Mouse (Mus musculus) intestine, embryonic 15.5 days (tissue): ENCODE data around the gene Bcl2. TPM values are rescaled to one million over a fixed set of nuclear protein-coding genes. Genes with fewer than 3 reads are reported as not detected.
A peak's percentile ranks its signal among the peaks of the same experiment; 100 is the strongest.

Experiments
- ATAC-seq: fragments of 200-750 bp; cut with Nextera tagmentation; 2 replicates; pipeline ENCODE4 v1.8.0; 2017; ENCODE audit warnings: moderate TSS enrichment, moderate library complexity
- H3K27ac ChIP-seq: fragments of 300-500 bp; sonication (generic); 2 replicates; pipeline ENCODE4 v1.5.1; 2015; ENCODE audit warnings: mild to moderate bottlenecking, inconsistent platforms
- H3K27me3 ChIP-seq: fragments of 300-500 bp; sonication (generic); replicated peaks from 2 replicates; pipeline ENCODE4 v1.6.1; 2015; ENCODE audit warnings: inconsistent platforms
- H3K36me3 ChIP-seq: fragments of 300-500 bp; sonication (generic); 2 replicates; pipeline ENCODE4 v1.6.1; 2015; ENCODE audit warnings: inconsistent platforms
- H3K4me1 ChIP-seq: fragments of 300-500 bp; sonication (generic); replicated peaks from 2 replicates; pipeline ENCODE4 v1.6.1; 2015; ENCODE audit warnings: inconsistent platforms
- H3K4me2 ChIP-seq: fragments of 300-500 bp; sonication (generic); replicated peaks from 2 replicates; pipeline ENCODE4 v1.6.1; 2015; ENCODE audit warnings: mild to moderate bottlenecking, inconsistent platforms
- H3K4me3 ChIP-seq: fragments of 300-500 bp; sonication (generic); replicated peaks from 2 replicates; pipeline ENCODE4 v1.5.1; 2015; ENCODE audit warnings: inconsistent platforms
- H3K9ac ChIP-seq: fragments of 300-500 bp; sonication (generic); 2 replicates; pipeline ENCODE4 v1.6.1; 2015; ENCODE audit warnings: inconsistent platforms
- H3K9me3 ChIP-seq: fragments of 300-500 bp; sonication (generic); 2 replicates; pipeline ENCODE4 v1.6.1; 2016; ENCODE audit warnings: inconsistent platforms
- WGBS: fragments of 180-500 bp; shearing (Covaris S2); methylation state at CpG from one replicate; pipeline ENCODE4 v1.1.7; 2015; 5-methylcytosine and 5-hydroxymethylcytosine counted together
- polyA plus RNA-seq: library from polyadenylated mRNA; unstranded; fragments of >200 nt; fragmentation: Nextera tagmentation; extraction: Ambion mirVana; gene quantifications from 2 replicates; pipeline ENCODE4 v1.2.1, GENCODE M21; 2015

Bcl2 gene
- polyA plus RNA-seq, 1 experiment from 2014 or later: 13.2 TPM

DNA sequence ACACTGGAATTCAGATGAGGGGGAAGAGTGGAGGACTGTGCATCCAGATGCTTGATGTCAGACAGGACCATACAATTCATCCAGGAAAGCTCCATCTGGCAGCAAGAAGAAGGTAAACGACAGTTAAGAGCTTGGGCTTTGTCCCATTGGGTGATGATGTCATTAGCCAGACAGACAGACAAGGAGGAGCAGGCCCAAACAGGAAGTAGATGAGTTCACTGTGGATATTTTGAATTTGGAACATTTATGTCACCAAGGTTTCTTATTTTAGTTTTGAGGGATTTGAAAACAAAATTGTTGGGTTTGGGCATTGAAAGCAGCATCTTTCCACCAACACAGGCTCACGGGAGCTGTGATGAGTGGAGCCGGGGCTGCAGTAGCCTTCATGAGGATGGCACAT, 29.5 kb downstream of the Bcl2 start:
- Histone ChIP-seq H3K36me3 (no peaks in the 10 kb centered on the region; the same call in 1 of the 2 replicates), H3K9me3 (no peaks in the 10 kb centered on the region), H3K27me3 (no peaks in the 10 kb centered on the region), H3K27ac (no peak overlapping the region), H3K4me2 (no peak overlapping the region), H3K4me1 (no peaks in the 10 kb centered on the region), H3K9ac (no peak overlapping the region), H3K4me3 (no peak overlapping the region)
- WGBS: 65% methylated on average over 3 of the region's 3 CpGs
- ATAC-seq: no peak

DNA sequence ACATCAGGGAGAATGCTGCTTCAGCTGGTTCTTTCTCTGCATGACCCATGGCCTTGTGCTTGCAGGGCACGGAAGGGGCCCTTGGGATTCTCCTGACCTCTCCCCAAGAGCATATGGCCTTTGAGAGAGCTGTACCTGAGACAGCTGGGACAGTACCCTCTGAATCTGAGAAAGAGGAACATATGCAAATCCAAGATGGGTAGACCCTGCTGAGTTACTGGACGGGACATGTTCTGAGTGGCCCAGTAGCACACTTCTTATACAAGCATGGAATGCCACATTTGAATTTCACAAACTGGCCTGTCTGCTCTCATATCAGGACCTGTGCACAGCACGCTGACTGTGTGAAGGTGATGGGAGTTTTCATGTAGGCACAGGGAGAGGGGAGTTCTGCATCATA, 31.2 kb downstream of the Bcl2 start:
- WGBS: 83% methylated on average over 3 of the region's 3 CpGs
- H3K27me3 ChIP-seq: no peaks in the 10 kb centered on the region
- ATAC-seq: no peak

DNA sequence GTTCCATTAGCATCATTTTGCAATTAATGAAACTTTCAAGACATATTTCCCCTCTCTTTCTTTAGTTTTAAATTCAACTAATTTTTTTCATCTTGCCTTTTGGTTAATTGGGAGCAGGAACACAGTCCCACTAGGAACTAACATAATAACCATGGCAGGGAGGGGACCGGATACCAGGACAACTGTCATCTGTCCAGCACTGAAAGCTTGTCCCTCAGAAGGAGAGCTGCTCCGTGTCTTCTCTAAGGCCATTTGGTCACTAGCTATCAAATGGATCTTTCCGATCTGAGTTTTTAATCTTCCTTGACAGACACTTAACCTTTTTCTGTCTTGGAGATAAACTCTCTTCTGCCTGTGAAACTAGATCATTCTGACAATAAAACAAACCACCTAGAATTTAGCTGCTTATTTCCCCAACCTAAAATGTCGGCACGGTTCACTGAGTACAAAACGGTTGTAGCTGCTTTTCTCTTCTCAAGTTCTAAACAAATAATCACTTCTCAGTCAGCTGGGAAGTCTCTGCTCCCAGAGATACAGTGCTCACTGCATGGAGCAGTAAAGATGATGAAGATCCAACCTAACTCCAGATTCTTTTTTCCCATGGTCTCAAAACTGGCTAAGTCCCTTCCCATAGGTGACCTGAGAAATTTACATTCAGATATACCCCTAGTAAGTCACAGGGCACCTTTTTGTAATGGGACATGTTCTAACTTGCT, 34.1 kb downstream of the Bcl2 start:
- 60% methylated on average over 6 of the region's 6 CpGs for WGBS
- no peak for ATAC-seq
- Histone ChIP-seq H3K4me2 (no peak overlapping the region), H3K9me3 (no peaks in the 10 kb centered on the region), H3K27me3 (no peaks in the 10 kb centered on the region), H3K4me3 (no peak overlapping the region), H3K27ac (no peak overlapping the region), H3K9ac (no peak overlapping the region), H3K36me3 (no peaks in the 10 kb centered on the region), H3K4me1 (no peaks in the 10 kb centered on the region)

More for the DNA sequence above, 31.2 kb downstream of the Bcl2 start:
- Histone ChIP-seq H3K4me1 (no peaks in the 10 kb centered on the region), H3K4me3 (no peak overlapping the region), H3K27ac (no peak overlapping the region), H3K4me2 (no peak overlapping the region), H3K9ac (no peak overlapping the region), H3K9me3 (no peaks in the 10 kb centered on the region), H3K36me3 (no peaks in the 10 kb centered on the region; the same call in 1 of the 2 replicates)

DNA sequence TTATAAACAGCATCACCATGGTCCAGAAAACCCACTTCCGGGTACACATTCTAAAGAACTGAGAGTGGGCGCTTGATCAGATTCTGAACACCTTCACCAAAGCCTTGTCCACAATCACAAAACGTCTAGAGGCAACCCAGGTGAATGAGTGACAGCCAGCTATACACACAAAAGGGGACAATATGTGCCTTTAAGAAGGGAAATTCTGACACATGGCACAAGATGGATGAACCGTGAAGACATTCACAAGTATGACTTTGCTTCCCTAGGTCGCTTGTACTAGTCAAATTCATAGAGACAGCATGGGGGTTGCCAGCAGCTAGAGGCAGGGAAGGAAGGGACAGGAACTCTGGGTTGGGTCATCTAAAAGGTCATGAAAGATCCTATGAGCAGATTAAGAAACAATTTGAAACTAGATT, 36.0 kb downstream of the Bcl2 start:
- H3K27me3 ChIP-seq: no peaks in the 10 kb centered on the region
- no peak overlapping the region for H3K27ac ChIP-seq
- H3K4me1 ChIP-seq: no peaks in the 10 kb centered on the region
- H3K9ac ChIP-seq: no peak overlapping the region
- WGBS: 76% methylated on average over 5 of the region's 5 CpGs
- no peaks in the 10 kb centered on the region for H3K36me3 ChIP-seq
- no peak overlapping the region for H3K4me3 ChIP-seq
- H3K4me2 ChIP-seq: no peak overlapping the region
- H3K9me3 ChIP-seq: no peaks in the 10 kb centered on the region
- ATAC-seq: no peak

DNA sequence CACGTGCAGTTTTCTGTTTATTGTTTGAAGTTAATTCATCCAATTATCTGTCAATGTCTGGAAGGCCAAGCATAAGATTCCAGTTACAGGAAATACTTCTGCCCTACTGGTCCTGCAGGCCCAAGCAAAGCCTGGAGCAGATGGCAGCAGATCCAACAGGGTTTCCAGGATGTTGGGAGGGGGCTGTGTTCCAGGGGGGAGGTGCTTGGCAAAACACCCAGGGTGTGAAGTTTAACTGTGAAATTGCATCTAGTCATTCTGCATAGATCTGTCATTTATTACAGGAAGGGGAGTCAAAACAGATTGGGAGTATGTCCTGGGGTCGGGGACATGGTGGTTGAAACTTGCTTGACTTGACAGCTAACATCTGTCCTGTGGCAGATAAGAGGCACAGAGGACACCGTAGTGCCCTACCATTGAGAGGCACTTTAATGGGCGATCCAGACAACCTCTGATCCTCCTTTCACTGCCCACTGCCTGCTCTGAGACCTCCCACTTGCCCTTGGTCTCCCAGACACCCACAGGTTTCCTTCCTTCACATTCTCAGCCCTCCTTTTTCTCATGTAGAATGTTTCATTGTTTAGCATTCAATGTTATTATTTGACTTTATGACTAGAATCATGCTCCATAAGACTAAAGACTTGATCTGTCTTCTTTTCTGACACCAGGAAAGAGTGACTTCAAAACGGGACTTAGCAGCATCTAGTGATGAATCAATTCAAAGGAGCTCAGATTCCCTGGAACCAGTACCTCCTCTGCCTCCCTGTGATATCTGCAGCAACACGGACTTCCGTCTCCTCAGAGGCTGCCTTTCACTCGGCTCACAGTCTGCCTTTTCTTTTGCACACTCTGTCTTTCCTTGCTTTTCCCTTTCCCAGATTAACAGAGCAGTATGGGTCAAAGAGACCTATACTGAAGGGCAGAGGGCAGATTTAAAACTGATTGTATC, 47.7 kb downstream of the Bcl2 start:
- Histone ChIP-seq H3K4me2 (no peak overlapping the region), H3K27me3 (no peaks in the 10 kb centered on the region), H3K27ac (no peak overlapping the region), H3K9ac (no peak overlapping the region), H3K9me3 (no peaks in the 10 kb centered on the region), H3K36me3 (no peaks in the 10 kb centered on the region), H3K4me3 (no peak overlapping the region), H3K4me1 (0 out of 2 replicates have a peak, but pooled peaks cover 7% of the 10 kb centered on the region)
- 0 out of 2 replicates have a peak, but pooled peaks have one; percentile 8 for ATAC-seq
- 50% methylated on average over 8 of the region's 8 CpGs for WGBS

DNA sequence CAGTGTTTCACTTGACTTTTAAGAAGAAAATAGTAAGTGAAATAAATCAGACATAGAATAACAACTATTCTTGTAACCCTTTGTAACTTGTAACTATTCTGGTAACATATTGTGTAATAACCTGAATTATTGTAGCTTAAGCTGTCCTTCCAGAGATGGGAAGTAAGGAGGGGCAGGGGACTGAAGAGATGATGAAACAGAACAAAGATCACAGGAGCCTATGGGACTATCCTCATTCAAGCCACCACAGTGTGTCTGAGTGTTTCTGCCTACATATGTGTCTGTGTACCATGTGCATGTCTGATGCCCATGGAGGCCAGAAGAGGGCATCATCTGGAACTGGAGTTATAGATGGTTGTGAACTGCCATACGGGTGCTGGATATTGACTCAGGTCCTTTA, 49.1 kb downstream of the Bcl2 start:
- Histone ChIP-seq H3K9ac (no peak overlapping the region), H3K4me1 (0 out of 2 replicates have a peak, but pooled peaks cover 7% of the 10 kb centered on the region), H3K4me2 (no peak overlapping the region), H3K36me3 (no peaks in the 10 kb centered on the region), H3K4me3 (no peak overlapping the region), H3K27me3 (no peaks in the 10 kb centered on the region), H3K9me3 (no peaks in the 10 kb centered on the region), H3K27ac (no peak overlapping the region)
- WGBS: 83% methylated on average over 1 of the region's 1 CpGs
- no peak for ATAC-seq

DNA sequence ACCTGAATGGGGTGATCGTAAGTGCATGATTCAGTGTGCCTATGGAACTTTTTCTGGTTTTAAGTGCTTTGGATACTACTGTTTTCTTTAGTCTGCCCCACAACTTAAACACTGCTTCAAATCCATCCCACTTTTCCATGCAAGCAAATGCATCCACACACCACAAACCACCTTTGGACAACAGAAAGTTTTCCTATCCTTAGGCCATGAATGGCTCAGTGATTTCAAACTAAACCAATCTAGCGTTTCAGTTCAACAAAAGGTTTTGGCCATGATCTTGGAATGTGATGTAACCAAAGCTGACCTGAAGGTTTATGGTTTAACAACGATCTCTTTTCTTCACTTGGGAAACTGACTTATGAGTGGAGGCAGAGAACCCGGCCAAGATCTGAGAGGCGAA, 51.6 kb downstream of the Bcl2 start:
- Histone ChIP-seq H3K9me3 (no peaks in the 10 kb centered on the region), H3K4me2 (no peak overlapping the region), H3K36me3 (no peaks in the 10 kb centered on the region), H3K4me1 (0 out of 2 replicates have a peak, but pooled peaks cover 7% of the 10 kb centered on the region), H3K4me3 (no peak overlapping the region), H3K9ac (no peak overlapping the region), H3K27me3 (no peaks in the 10 kb centered on the region), H3K27ac (no peak overlapping the region)
- ATAC-seq: no peak
- WGBS: 84% methylated on average over 5 of the region's 5 CpGs

DNA sequence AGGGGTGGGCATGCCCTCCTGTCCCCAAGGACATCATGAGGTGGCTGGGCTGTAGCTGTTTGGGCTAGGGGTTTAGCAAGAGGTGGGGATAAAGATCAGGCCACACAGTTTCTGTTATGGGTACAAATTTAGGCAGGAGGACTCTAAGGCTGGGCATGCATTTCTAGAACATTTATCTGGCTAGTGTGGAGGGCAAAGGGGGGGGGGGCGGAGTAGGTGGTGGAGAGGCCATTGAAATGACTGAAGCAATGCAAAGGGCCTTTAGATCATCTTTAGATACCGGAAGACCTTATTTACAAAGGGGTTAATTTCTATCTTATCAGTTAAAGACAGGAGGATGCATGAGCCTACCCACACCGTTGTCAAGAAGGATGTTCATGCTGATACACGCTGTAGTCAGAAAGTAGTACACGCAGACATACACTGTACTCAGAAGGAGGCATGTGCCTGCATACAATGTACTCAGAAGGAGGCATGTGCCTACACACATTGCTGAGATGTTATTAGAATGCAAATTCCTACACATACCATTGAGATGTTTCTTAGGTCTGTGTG, 55.7 kb downstream of the Bcl2 start:
- Histone ChIP-seq H3K4me3 (no peak overlapping the region), H3K36me3 (no peaks in the 10 kb centered on the region), H3K9ac (no peak overlapping the region), H3K9me3 (no peaks in the 10 kb centered on the region), H3K27me3 (no peaks in the 10 kb centered on the region), H3K4me1 (no peaks in the 10 kb centered on the region), H3K27ac (no peak overlapping the region), H3K4me2 (no peak overlapping the region)
- 82% methylated on average over 5 of the region's 5 CpGs for WGBS
- ATAC-seq: no peak

DNA sequence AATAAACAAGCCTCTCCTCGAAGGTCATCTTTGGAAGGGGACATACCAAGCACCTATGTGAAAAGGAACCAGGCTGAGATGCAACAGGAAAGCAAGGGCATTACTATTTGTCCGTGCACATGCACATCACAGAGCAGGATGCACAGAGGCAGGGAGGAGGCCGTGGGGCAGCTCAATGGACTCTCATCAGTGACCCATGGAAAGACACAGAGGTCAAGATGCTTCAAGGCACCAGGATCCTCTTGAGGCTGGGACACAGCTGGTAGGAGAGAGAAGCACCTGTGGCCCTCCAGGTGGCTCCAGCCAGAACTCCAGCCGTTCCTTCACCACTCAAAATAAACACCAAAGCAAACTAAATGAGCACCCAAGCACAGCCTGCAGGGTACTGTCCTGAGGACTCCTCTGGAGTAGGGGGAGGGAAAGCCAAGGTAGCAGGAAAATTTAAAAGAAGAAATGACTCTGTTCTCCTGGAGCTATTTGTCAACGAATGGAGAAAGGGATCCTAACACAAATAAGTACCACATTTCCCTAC, 57.8 kb downstream of the Bcl2 start:
- H3K4me3 ChIP-seq: no peak overlapping the region
- WGBS: 70% methylated on average over 5 of the region's 5 CpGs
- no peak overlapping the region for H3K4me2 ChIP-seq
- no peak overlapping the region for H3K9ac ChIP-seq
- H3K27me3 ChIP-seq: no peaks in the 10 kb centered on the region
- no peak for ATAC-seq
- H3K27ac ChIP-seq: no peak overlapping the region
- no peaks in the 10 kb centered on the region for H3K9me3 ChIP-seq
- no peaks in the 10 kb centered on the region for H3K4me1 ChIP-seq
- no peaks in the 10 kb centered on the region for H3K36me3 ChIP-seq

DNA sequence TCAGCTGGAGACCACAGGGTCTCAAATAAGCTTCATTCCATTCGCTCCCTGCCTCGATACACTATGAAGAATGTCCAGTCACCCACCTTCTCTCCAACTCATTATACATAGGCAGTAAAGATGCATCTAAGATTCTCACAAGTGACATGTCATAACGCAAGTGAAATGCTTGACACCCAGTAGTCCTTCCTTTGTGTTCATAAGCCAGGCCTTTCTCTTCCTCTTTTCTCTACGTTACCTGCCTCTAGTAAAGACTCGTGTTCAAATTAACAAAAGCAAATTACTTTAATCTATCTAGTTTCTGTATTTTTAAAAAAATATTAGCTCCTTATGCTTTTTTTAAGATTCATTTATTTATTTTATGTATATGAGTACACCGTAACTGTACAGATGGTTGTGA, 59.8 kb downstream of the Bcl2 start:
- H3K27ac ChIP-seq: no peak overlapping the region
- no peak overlapping the region for H3K4me3 ChIP-seq
- H3K9me3 ChIP-seq: no peaks in the 10 kb centered on the region
- H3K9ac ChIP-seq: no peak overlapping the region
- no peaks in the 10 kb centered on the region for H3K27me3 ChIP-seq
- ATAC-seq: no peak
- 91% methylated on average over 6 of the region's 6 CpGs for WGBS
- no peak overlapping the region for H3K4me2 ChIP-seq
- H3K4me1 ChIP-seq: no peaks in the 10 kb centered on the region
- no peaks in the 10 kb centered on the region for H3K36me3 ChIP-seq

DNA sequence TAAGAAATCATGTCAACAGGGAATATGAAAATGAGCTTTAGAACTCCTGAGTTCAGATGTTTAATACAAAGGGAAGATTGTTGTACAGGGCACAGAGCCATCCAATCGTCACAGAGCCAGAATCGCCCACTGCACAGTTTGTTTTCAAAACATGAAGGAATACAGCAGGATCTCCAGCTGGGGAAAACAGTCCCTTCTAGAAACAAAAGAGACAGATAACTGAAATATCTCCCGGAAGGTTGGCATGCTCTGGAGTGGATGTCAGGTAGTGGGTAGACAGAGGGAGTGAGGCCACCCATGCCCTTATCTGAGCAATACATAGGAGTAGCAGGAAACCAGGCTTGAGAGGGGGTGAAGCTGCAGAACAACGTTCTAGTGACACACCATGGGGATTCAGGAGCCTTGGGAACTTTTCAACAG, 60.6 kb downstream of the Bcl2 start:
- Histone ChIP-seq H3K4me1 (no peaks in the 10 kb centered on the region), H3K36me3 (no peaks in the 10 kb centered on the region), H3K9me3 (no peaks in the 10 kb centered on the region), H3K27me3 (no peaks in the 10 kb centered on the region), H3K27ac (no peak overlapping the region), H3K4me3 (no peak overlapping the region), H3K9ac (no peak overlapping the region), H3K4me2 (no peak overlapping the region)
- 63% methylated on average over 4 of the region's 4 CpGs for WGBS
- ATAC-seq: no peak

DNA sequence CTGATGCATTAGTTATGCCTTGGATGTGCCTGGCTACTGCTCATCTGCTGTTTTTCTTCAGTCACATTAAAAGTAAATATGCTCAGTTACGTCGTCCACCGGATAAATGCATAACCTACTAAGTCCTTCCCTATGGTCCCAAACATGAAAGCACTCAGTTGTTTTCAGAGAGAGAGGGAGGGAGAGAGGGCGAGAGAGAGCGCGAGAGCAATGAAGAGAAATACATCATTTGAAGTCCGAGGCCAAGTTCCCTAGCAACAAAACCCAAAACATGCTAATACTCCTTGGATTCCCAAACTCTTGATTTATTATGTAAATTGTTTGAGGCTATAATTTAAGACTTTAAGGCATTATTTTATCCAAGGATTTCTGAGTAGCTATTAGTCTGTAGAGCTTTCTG, 62.9 kb downstream of the Bcl2 start:
- ATAC-seq: no peak
- no peaks in the 10 kb centered on the region for H3K27me3 ChIP-seq
- no peaks in the 10 kb centered on the region for H3K36me3 ChIP-seq
- no peak overlapping the region for H3K4me3 ChIP-seq
- no peak overlapping the region for H3K4me2 ChIP-seq
- WGBS: 45% methylated on average over 7 of the region's 7 CpGs
- no peaks in the 10 kb centered on the region for H3K4me1 ChIP-seq
- no peaks in the 10 kb centered on the region for H3K9me3 ChIP-seq
- H3K9ac ChIP-seq: no peak overlapping the region
- no peak overlapping the region for H3K27ac ChIP-seq
